Mouse (Mus musculus): ENCODE results near the gene Dnm3. TPM values are rescaled to one million over a fixed set of nuclear protein-coding genes. Genes with fewer than 3 reads are reported as not detected.

Dnm3 gene
- polyA plus RNA-seq, 1 experiment: 3.5 TPM

DNA sequence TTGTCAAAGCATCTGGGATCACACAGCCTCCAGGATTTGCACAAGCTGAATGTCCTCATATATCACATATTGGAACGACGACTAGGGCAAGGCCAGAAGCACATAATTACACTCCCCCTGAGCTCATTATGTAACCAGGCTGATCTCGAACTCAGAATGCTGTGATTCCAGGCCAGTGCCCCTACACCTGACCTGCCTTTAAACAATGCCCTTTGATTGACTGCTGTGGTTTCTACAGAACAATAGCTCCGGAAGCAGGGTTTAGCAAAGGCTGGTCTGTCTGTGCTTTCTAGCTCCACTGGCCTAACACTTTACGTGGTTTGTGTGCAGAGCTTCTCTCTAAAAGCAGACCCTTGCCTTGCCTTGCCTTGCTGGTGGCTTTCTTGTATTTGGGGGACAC is 315.6 kb downstream of the Dnm3 start:
- Histone ChIP-seq H3K4me1 (ENCODE audit: control insufficient read depth, insufficient read depth, low read length) (no peaks in the 10 kb centered on the region), H3K27ac (ENCODE audit: control insufficient read depth, insufficient read depth, low read depth, low read length, poor library complexity) (no peak overlapping the region), H3K4me3 (replicated peaks; ENCODE audit: control insufficient read depth, low read depth, low read length) (no peak overlapping the region)
- 16% methylated on average over 5 of the region's 5 CpGs for WGBS
- TF ChIP-seq POLR2A (IDR thresholded peaks at IDR 0.05; ENCODE audit: borderline replicate concordance, control insufficient read depth, low read depth, low read length) (no peak), CTCF (IDR thresholded peaks at IDR 0.05; ENCODE audit: control insufficient read depth, insufficient read depth, low read length) (no peak)

GRCm38 (mm10) chr1:162160718-162161117 is 317.1 kb downstream of the Dnm3 start:
- H3K4me3 ChIP-seq (replicated peaks; ENCODE audit: control insufficient read depth, low read depth, low read length): no peak overlapping the region
- no peak for TF ChIP-seq CTCF (IDR thresholded peaks at IDR 0.05; ENCODE audit: control insufficient read depth, insufficient read depth, low read length)
- no peak for TF ChIP-seq POLR2A (IDR thresholded peaks at IDR 0.05; ENCODE audit: borderline replicate concordance, control insufficient read depth, low read depth, low read length)
- H3K27ac ChIP-seq (ENCODE audit: control insufficient read depth, insufficient read depth, low read depth, low read length, poor library complexity): no peak overlapping the region
- no peaks in the 10 kb centered on the region for H3K4me1 ChIP-seq (ENCODE audit: control insufficient read depth, insufficient read depth, low read length)
- WGBS: 34% methylated on average over 1 of the region's 1 CpGs

- H3K4me1 ChIP-seq (ENCODE audit: control insufficient read depth, insufficient read depth, low read length): no peaks in the 10 kb centered on the region
- H3K27ac ChIP-seq (ENCODE audit: control insufficient read depth, insufficient read depth, low read depth, low read length, poor library complexity): no peak overlapping the region
- TF ChIP-seq CTCF (IDR thresholded peaks at IDR 0.05; ENCODE audit: control insufficient read depth, insufficient read depth, low read length) (no peak), POLR2A (IDR thresholded peaks at IDR 0.05; ENCODE audit: borderline replicate concordance, control insufficient read depth, low read depth, low read length) (no peak)
- H3K4me3 ChIP-seq (replicated peaks; ENCODE audit: control insufficient read depth, low read depth, low read length): no peak overlapping the region
- 72% methylated on average over 2 of the region's 2 CpGs for WGBS
Measured at GRCm38 (mm10) chr1:162158486-162158885, 319.3 kb downstream of the Dnm3 start.

GRCm38 (mm10) chr1:162157659-162158058 is 320.2 kb downstream of the Dnm3 start:
- no peak overlapping the region for H3K4me3 ChIP-seq (replicated peaks; ENCODE audit: control insufficient read depth, low read depth, low read length)
- TF ChIP-seq POLR2A (IDR thresholded peaks at IDR 0.05; ENCODE audit: borderline replicate concordance, control insufficient read depth, low read depth, low read length): no peak
- no peak for TF ChIP-seq CTCF (IDR thresholded peaks at IDR 0.05; ENCODE audit: control insufficient read depth, insufficient read depth, low read length)
- no peak overlapping the region for H3K27ac ChIP-seq (ENCODE audit: control insufficient read depth, insufficient read depth, low read depth, low read length, poor library complexity)
- no peaks in the 10 kb centered on the region for H3K4me1 ChIP-seq (ENCODE audit: control insufficient read depth, insufficient read depth, low read length)
- WGBS: 80% methylated on average over 5 of the region's 5 CpGs

GRCm38 (mm10) chr1:162156873-162157272 is 321.0 kb downstream of the Dnm3 start:
- whole genome bisulfite sequencing: 79% methylated on average over 5 of the region's 5 CpGs
- Histone ChIP-seq H3K27ac (ENCODE audit: control insufficient read depth, insufficient read depth, low read depth, low read length, poor library complexity) (no peak overlapping the region), H3K4me3 (replicated peaks; ENCODE audit: control insufficient read depth, low read depth, low read length) (no peak overlapping the region), H3K4me1 (ENCODE audit: control insufficient read depth, insufficient read depth, low read length) (no peaks in the 10 kb centered on the region)
- TF ChIP-seq POLR2A (IDR thresholded peaks at IDR 0.05; ENCODE audit: borderline replicate concordance, control insufficient read depth, low read depth, low read length) (no peak), CTCF (IDR thresholded peaks at IDR 0.05; ENCODE audit: control insufficient read depth, insufficient read depth, low read length) (no peak)

GRCm38 (mm10) chr1:162155546-162155945 is 322.3 kb downstream of the Dnm3 start:
- 74% methylated on average over 3 of the region's 3 CpGs for WGBS
- no peak overlapping the region for H3K4me3 ChIP-seq (replicated peaks; ENCODE audit: control insufficient read depth, low read depth, low read length)
- TF ChIP-seq POLR2A (IDR thresholded peaks at IDR 0.05; ENCODE audit: borderline replicate concordance, control insufficient read depth, low read depth, low read length) (no peak), CTCF (IDR thresholded peaks at IDR 0.05; ENCODE audit: control insufficient read depth, insufficient read depth, low read length) (no peak)

GRCm38 (mm10) chr1:162153118-162153517 is 324.7 kb downstream of the Dnm3 start:
- H3K4me3 ChIP-seq (replicated peaks; ENCODE audit: control insufficient read depth, low read depth, low read length): no peak overlapping the region
- no peaks in the 10 kb centered on the region for H3K4me1 ChIP-seq (ENCODE audit: control insufficient read depth, insufficient read depth, low read length)
- 80% methylated on average over 5 of the region's 5 CpGs for WGBS
- TF ChIP-seq CTCF (IDR thresholded peaks at IDR 0.05; ENCODE audit: control insufficient read depth, insufficient read depth, low read length) (no peak), POLR2A (IDR thresholded peaks at IDR 0.05; ENCODE audit: borderline replicate concordance, control insufficient read depth, low read depth, low read length) (no peak)
- no peak overlapping the region for H3K27ac ChIP-seq (ENCODE audit: control insufficient read depth, insufficient read depth, low read depth, low read length, poor library complexity)

More at GRCm38 (mm10) chr1:162155546-162155945, 322.3 kb downstream of the Dnm3 start:
- Histone ChIP-seq H3K4me1 (ENCODE audit: control insufficient read depth, insufficient read depth, low read length) (no peaks in the 10 kb centered on the region), H3K27ac (ENCODE audit: control insufficient read depth, insufficient read depth, low read depth, low read length, poor library complexity) (no peak overlapping the region)

DNA sequence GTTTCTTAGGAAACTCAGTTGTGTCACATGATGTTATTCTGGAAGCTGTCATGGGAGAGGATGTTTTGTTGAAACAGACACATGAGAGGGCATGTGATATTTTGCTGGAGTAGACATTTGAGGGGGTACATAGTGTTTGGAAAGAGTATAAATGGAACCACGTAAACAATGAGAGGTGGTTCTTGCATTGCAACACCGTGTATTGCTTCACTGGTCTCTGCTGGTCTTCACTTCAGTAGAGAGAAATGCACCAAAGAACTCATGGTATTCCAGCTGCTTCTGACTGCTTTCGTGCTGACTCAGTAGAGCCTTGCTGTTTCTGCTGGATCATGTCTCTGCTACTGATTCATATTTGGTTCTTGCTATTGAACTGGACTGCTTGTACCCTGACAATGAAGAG is 328.1 kb downstream of the Dnm3 start:
- Histone ChIP-seq H3K4me3 (replicated peaks; ENCODE audit: control insufficient read depth, low read depth, low read length) (no peak overlapping the region), H3K27ac (ENCODE audit: control insufficient read depth, insufficient read depth, low read depth, low read length, poor library complexity) (no peak overlapping the region), H3K4me1 (ENCODE audit: control insufficient read depth, insufficient read depth, low read length) (no peaks in the 10 kb centered on the region)
- WGBS: 44% methylated on average over 3 of the region's 3 CpGs
- TF ChIP-seq CTCF (IDR thresholded peaks at IDR 0.05; ENCODE audit: control insufficient read depth, insufficient read depth, low read length) (no peak), POLR2A (IDR thresholded peaks at IDR 0.05; ENCODE audit: borderline replicate concordance, control insufficient read depth, low read depth, low read length) (no peak)

- Histone ChIP-seq H3K27ac (ENCODE audit: control insufficient read depth, insufficient read depth, low read depth, low read length, poor library complexity) (no peak overlapping the region), H3K4me1 (ENCODE audit: control insufficient read depth, insufficient read depth, low read length) (no peaks in the 10 kb centered on the region), H3K4me3 (replicated peaks; ENCODE audit: control insufficient read depth, low read depth, low read length) (no peak overlapping the region)
- TF ChIP-seq CTCF (IDR thresholded peaks at IDR 0.05; ENCODE audit: control insufficient read depth, insufficient read depth, low read length): no peak
- no peak for TF ChIP-seq POLR2A (IDR thresholded peaks at IDR 0.05; ENCODE audit: borderline replicate concordance, control insufficient read depth, low read depth, low read length)
- 41% methylated on average over 3 of the region's 3 CpGs for WGBS
Measured at GRCm38 (mm10) chr1:162147554-162147953, 330.3 kb downstream of the Dnm3 start.
